Mouse (Mus musculus) MEL (cell line): ENCODE data around the gene Pbx4.

ENCODE experiments used
- CTCF ChIP-seq, 3 experiments: IDR thresholded peaks in 2 of 3; conservative IDR thresholded peaks in 1 of 3; 2 replicates each; pipeline ENCODE4 v1.5.1; 2011 to 2012; ENCODE audit warnings: low read length in 3 of 3, low read depth in 2 of 3, mild to moderate bottlenecking in 2 of 3, improper control_type of control experiment in 1 of 3, inconsistent platforms in 1 of 3, mixed read lengths in 1 of 3, moderate library complexity in 1 of 3; ENCODE audit not compliant: control insufficient read depth in 1 of 3, insufficient read depth in 1 of 3, poor library complexity in 1 of 3, severe bottlenecking in 1 of 3
- ELF1 ChIP-seq: IDR thresholded peaks from 2 replicates; pipeline ENCODE4 v1.6.1; 2014; ENCODE audit warnings: low read depth, mild to moderate bottlenecking, inconsistent platforms, low read length, improper control_type of control experiment, moderate library complexity
- EP300 ChIP-seq, 2 experiments: IDR thresholded peaks; 2 replicates each; pipeline ENCODE4 v1.6.1; 2011; ENCODE audit warnings: improper control_type of control experiment in 2 of 2, low read length in 2 of 2, low read depth in 1 of 2, mild to moderate bottlenecking in 1 of 2
- GABPA ChIP-seq: IDR thresholded peaks from 2 replicates; pipeline ENCODE4 v1.6.1; 2012; ENCODE audit warnings: low read depth, mild to moderate bottlenecking, inconsistent platforms, low read length, improper control_type of control experiment, moderate library complexity
- MAX ChIP-seq: IDR thresholded peaks from 2 replicates; pipeline ENCODE4 v1.6.1; 2011; ENCODE audit warnings: low read length, improper control_type of control experiment
- MAZ ChIP-seq: IDR thresholded peaks from 2 replicates; pipeline ENCODE4 v1.6.1; 2012; ENCODE audit warnings: low read depth, mild to moderate bottlenecking, inconsistent platforms, low read length, improper control_type of control experiment
- POLR2A ChIP-seq, 2 experiments: IDR thresholded peaks; 2 replicates each; pipeline ENCODE4 v1.6.1; 2011 to 2012; ENCODE audit warnings: low read length in 2 of 2, mild to moderate bottlenecking in 2 of 2, control low read depth in 1 of 2, improper control_type of control experiment in 1 of 2, low read depth in 1 of 2, moderate library complexity in 1 of 2; ENCODE audit not compliant: control insufficient read depth in 1 of 2, insufficient read depth in 1 of 2, poor library complexity in 1 of 2
- RAD21 ChIP-seq: IDR thresholded peaks from 2 replicates; pipeline ENCODE4 v1.6.1; 2011; ENCODE audit warnings: mild to moderate bottlenecking, low read depth, low read length, improper control_type of control experiment
- SIN3A ChIP-seq: IDR thresholded peaks from 2 replicates; pipeline ENCODE4 v1.6.1; 2012; ENCODE audit warnings: low read length, improper control_type of control experiment, inconsistent platforms
- TAL1 ChIP-seq: IDR thresholded peaks from 2 replicates; pipeline ENCODE4 v1.6.1; 2012; ENCODE audit warnings: mild to moderate bottlenecking, inconsistent platforms, low read length, moderate library complexity, mixed read lengths
- TBP ChIP-seq: IDR thresholded peaks from 2 replicates; pipeline ENCODE4 v1.8.0; 2011; ENCODE audit warnings: low read depth, low read length, improper control_type of control experiment
- USF2 ChIP-seq, 2 experiments: IDR thresholded peaks; 2 replicates each; pipeline ENCODE4 v1.6.1; 2011 to 2012; ENCODE audit warnings: improper control_type of control experiment in 2 of 2, low read length in 2 of 2, borderline replicate concordance in 1 of 2, inconsistent platforms in 1 of 2, low read depth in 1 of 2, mild to moderate bottlenecking in 1 of 2; ENCODE audit not compliant: insufficient read depth in 1 of 2
- ZMIZ1 ChIP-seq: IDR thresholded peaks from 2 replicates; pipeline ENCODE4 v1.6.1; 2012; ENCODE audit warnings: low read depth, mild to moderate bottlenecking, inconsistent platforms, low read length, improper control_type of control experiment, moderate library complexity
- ZNF384 ChIP-seq: IDR thresholded peaks from 2 replicates; pipeline ENCODE4 v1.6.1; 2012; ENCODE audit warnings: low read depth, mild to moderate bottlenecking, inconsistent platforms, low read length, improper control_type of control experiment

GRCm38 (mm10) chr8:69882833-69883600 lies 50.7 kb downstream of the Pbx4 start:
- TF ChIP-seq ZMIZ1 (no peak), CTCF (IDR thresholded peaks at IDR 0.05 in 2 of 3, conservative IDR thresholded peaks at IDR 0.05 in 1 of 3; ENCODE audit: control insufficient read depth in 1 of 3, insufficient read depth in 1 of 3, low read depth in 2 of 3, low read length in 3 of 3, poor library complexity in 1 of 3, severe bottlenecking in 1 of 3) (no peak), POLR2A (IDR thresholded peaks at IDR 0.05; ENCODE audit: control insufficient read depth in 1 of 2, insufficient read depth in 1 of 2, low read depth in 1 of 2, low read length in 2 of 2, poor library complexity in 1 of 2) (no peak), MAZ (no peak), RAD21 (no peak), EP300 (IDR thresholded peaks at IDR 0.05; ENCODE audit: low read depth in 1 of 2, low read length in 2 of 2) (no peak), GABPA (no peak), ELF1 (no peak), TBP (no peak), USF2 (IDR thresholded peaks at IDR 0.05; ENCODE audit: borderline replicate concordance in 1 of 2, insufficient read depth in 1 of 2, low read depth in 1 of 2, low read length in 2 of 2) (no peak), ZNF384 (no peak), SIN3A (no peak), MAX (no peak), TAL1 (no peak)
